Mouse (Mus musculus) embryo, embryonic 9.5 days (tissue): ENCODE measurements around the gene Fbln2.

Experiments
- DNase-seq: peaks from one replicate; pipeline ENCODE4 v3.0.0-alpha.2; 2017; ENCODE audit errors: extremely low spot score

Fbln2 gene

DNA sequence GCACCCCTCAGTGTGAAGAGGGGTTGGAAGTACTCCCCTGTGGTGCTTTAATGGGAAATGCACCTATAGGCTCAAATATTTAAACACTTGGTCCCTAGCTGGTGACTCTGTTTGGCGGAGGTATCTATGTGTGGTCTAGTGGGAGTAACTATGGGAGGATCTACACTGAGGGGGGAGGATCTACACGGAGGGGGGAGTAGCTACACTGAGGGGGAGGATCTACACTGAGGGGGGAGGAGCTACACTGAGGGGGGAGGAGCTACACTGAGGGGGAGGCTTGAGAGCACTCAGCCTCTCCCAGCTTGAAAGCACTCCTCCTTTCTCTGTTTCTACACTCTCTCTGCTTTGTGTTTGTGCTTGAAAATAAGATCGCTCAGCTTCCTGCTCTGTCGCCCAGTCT lies 67.2 kb downstream of the Fbln2 start:
- no peak for DNase-seq

DNA sequence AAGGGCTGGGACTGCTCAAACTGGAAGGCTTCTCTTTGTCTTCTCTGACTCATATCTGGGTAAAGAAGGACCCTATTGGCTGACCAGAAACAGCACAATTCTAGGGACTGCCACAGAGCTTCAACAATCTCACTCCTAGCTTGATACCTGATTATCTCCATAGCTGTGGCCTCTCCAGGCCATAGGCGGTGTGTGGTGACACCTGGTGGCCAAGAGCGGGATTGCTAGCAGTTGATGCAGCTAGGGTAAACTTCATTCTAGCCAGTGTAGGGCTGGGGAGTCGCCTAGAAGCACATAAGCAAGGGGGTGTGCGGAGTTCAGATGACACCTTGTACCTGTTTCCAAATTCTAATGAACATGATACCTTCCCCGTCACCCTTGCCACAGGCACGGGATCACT lies 69.0 kb downstream of the Fbln2 start:
- peak; percentile 84 for DNase-seq

DNA sequence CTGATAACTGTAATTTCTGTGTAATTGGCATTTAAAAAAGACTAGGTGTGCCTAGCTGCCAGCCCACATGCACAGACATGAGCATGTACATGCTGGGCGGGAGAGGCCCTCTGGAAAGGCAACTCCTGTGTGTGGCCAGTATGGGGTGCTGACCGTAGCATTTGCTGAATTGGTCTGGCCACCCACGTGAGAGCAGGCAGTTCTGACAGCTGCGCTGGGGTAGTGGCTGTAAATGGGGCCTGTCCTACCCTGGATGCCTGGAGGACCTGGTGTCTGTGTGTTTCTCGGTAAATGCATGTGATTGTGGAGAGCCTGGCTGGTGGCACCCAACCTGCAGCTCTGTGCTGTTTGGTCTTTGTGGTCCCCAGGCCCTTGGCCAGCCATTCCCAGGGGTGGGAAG lies 69.5 kb downstream of the Fbln2 start:
- DNase-seq, result no peak

DNA sequence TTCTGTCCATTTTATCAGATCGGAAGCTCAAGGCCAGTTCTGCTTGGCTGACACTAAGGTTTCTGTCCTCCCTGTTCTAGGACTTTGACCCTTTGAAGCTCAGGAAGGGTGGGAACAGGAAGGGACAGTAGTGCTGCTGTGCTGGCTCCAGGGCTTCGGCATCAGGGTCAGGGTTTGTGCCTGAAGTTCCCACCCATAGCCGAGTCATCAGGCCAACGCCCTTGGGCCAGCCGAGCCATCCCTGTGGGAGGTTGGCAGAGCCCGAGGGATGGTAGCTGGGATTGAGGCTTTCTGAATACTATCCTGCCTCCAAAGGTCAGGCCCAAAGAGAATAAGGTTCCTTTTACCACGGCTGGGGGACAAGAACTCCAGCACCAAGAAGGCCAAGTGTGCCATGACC lies 70.8 kb downstream of the Fbln2 start:
- DNase-seq, result no peak

DNA sequence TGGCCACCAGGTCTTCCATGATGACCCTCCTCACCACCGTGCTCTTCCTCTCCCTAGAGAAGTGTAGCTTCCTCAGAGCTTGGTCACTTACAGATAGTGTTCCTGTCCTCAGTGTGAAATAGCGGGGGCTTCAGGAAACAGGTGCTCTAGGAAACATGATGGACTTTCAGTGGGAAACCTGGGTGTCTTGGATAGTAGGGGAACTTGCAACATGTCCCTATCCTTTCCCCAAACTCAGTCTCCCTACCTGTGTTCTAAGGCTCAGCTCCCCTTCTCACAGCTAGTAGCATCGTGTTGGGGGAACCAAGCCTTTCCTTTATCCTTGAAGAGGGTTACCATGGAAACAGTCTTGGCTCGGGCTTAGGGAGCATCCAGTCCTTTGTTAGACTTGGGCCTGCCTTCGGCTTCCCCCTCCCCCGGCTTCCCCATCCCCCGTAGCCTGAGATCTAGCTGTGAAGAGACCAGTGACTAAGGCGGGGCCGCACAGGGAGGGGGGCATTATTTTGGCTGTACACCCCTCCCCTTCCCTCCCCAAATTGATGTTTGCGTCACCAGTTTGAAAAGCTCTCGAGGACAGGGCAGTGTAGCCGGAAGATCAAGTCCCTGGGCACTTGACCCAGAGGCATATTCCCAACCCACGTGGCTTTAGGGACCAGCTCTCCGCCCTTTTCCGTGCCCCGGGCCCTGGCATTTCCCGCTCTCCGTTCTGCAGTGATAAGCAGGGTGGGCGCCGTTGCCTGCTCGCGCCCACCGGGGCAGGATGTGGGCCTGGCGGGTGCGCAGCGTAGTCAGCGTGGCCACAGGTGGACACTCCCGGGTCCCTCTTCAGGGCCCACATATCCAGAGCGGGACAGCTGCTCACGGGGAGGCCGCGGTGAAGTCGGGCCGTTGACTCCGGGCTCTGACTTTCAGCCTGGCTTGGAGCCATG lies 72.5 kb downstream of the Fbln2 start:
- DNase-seq, result peak; percentile 65

DNA sequence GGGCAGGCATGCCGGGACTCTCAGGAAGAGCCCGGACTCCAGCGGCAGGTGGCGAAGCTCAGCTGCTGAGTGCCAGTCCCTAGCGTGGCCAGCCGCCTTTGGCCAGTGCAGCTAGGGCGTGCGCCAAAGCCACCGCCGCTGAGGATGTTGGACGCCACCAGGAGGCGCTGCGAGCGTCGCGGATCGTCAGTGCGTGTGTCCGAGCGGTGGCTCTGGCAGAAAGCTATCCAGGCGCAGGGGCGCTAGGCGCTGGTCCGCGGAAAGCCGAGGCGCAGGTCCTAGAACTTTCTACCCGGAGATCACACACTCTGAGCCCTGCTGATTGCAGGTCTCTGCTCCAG lies 73.2 kb downstream of the Fbln2 start:
- DNase-seq, result peak; percentile 85

DNA sequence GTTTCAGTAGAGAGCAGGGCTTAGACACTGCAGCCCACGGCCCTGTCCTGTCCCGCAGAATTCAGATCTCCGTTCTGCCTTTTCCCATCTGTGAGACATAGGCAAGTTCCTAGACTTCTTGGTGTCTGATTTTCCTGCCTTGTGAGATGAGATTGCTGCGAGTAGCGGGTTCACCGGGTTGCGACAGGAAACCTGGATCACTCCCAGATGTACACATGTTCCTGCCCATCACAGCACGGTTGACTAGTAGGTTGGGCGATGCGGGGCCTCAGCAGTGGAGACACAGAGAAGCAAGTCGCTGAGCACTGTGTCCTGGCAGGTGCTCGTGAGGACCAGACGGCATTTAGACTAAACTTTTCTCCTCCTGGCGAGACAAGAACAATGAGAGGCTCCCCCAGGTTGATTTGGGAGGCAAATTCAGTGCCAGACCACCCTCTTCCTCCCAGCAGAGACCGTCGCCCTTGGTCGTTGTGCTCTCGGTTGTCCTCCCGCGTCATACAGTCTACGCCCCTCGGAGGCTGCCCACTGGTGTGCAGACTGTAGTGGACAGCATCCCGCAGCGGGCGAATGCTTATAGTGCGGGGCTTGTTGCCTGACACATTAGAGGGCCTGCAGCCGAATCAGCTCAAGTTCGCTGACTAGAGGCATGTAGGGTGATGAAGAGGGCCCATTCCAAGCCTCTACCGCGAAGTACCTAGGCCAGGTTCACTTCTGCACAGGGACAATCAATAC lies 73.7 kb downstream of the Fbln2 start:
- no peak for DNase-seq

DNA sequence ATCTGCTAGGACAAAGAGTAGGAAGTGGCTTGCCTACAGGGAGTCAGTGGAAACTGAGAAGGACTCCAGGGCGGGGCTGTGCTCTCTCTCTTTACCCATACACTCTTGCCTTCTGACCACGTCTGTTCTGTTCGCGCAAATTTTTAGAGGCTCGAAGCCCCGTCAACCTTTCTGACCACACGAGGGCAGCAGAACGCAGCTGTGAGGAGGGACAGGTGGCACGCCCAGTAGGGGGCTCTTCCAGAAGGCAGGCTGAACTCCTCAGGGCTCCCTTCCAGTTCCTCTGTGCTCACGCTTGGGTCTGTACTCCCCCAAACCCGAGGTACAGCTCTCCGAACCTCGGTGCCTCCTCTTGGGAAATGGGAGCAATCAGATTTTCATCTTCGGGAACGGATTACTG lies 74.4 kb downstream of the Fbln2 start:
- DNase-seq, result peak; percentile 88

DNA sequence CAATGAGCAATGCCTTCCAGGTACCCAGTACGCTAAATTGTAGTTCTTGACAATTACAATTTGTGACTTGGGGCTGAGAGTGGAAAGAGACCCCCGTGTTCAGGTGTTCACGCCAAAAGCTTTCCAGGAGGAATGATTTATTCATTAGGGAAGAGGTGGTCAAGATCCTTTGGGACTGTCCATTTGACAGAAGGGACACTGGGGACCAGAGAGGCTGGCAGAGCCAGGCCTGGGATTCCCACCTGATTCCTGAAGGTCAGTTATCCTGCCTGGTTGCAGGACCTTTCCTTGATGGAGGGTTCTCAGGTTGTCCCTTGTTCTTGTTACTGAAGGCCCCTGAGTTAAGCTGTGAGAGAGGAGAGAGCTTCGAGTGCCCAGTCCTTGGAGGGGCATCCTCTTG lies 74.9 kb downstream of the Fbln2 start:
- DNase-seq, result no peak

DNA sequence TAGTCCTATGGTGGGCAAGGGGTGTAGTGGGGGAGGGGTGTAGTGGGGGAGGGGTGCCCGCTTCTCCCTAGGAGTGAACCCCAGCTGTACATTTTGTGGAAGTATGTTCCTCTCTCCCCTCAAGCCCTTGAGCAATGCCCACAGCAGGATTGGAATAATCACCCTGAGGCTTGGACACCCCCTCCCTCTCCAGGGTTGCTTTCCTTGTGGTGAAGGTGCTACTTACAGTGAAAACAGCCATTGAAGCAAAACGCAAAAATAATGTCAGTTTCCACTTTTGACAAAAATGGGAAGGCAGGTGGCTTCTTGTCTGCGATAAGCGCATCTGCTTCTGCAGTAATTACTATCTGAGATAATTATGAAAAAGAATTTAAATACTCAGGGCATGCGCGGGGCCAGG lies 75.4 kb downstream of the Fbln2 start:
- DNase-seq, result no peak

DNA sequence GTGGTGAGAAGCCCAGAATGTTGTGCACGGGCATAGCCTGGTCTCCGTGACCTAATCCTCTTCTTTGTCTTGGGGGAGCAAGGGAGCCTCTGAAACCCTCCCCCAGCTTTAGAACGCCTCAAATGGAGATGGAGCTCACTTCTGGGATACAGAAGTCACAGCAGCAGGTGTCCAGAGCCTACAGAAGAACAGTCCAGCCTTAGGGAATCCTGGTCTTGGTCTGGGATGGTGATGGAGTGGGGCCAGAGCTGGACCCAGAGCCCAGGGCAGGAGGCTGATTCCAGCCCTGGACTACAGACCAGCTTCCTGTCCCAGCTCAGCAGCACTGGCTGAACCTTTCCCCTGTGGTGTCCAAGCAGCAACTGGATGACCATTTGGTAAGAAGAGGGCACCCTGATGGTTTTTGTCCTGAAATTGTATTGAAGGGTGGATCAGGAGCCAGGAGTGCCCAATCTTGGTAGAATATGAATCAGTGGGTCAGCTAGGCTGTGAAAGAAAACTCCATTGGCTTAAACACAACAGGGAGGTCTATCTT lies 76.1 kb downstream of the Fbln2 start:
- no peak for DNase-seq

DNA sequence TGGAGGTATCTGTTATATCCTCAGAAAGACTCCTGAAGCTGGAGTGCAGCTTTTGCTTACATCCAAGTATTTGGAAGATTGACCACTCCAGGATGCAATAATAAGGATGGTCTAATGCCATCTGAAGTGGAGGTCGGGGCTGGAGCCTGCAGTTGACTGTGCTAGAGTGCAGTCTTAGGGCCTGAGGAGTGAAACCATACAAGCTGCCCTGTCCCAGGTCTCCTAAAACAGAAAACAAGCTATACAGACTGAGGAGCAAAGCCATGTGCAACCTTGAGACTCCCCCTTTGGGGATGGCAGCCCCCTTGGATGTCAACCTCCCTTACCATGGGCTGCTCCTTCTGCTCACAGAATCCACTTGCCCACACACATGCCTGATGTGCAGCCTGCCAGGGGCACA lies 76.7 kb downstream of the Fbln2 start:
- DNase-seq, result no peak

DNA sequence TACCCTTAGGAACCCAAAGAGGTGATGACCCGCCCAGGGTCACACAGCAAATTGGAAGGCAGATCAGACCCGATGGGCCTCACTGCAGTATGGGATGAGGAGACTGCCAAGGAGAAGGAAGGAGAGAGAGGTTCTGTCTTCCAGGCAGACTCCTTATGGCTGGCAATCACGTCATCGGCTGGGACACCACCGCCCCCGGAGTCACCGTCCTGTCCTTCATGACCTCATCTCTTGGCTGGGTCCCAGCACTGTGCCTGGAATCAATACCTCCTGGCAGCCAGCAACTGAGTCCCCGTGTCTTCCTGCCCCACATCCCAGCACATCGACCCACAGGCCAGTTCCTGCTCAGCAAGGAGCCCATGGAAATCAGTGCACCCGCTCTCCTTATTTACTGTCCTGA lies 78.7 kb downstream of the Fbln2 start:
- DNase-seq, result no peak

DNA sequence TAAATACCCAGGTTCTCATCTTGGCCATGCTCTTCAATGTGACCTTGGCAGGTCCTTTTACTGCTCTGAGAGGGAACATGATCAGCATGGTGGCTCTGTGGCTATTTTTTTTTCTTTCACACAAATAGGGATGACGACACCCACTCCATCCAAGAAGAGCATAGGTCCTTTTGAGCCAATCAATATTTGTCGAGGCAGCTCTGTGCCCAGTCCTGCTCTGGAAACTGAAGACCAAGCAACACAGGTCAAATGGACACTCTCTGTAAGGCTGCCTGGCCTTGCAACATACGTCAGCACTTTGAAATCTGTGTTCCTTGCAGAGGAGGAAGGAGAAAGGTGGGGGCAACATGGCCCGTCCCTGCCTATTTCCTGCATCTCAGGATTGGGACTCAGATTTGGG lies 83.2 kb downstream of the Fbln2 start:
- DNase-seq, result no peak

DNA sequence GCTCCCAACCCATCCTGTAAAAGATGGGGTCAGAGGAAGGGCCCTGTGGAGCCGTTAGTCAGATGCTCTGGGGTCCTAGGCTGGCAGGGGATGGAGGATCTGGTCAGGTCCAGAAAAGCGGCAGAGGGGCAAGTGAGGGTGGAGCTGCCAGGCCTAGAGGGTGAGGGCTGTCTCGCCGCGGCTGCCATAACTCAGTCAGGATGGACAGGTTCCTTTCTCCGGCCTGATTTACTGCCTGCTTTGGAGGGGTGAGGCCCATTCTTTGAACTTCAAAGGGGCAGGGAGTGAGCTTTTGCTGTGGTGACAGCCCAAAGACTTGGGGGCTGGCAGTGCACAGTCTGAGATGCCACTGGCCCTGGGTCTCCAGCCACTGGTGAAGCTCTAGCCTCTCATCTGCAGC lies 86.6 kb downstream of the Fbln2 start:
- peak; percentile 44 for DNase-seq

DNA sequence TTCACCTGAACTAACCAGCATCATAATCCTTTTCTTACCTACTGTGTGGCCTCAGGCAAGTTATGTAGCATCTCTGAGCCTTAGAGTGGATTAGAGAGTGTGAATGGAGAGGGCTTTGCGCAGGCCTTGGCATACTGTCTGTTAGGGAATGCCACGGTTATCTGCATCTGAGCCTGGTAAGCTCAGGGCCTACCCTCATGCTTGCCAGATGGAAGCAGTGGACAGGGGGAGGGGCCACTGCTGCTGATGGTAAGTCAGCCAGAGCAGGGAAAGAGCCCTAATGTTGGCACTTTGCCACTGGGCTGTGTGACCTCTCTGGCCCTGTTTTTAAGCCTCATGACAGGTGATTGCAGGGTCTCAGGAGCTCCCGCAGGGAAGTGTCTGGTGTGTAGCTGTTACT lies 87.8 kb downstream of the Fbln2 start:
- DNase-seq, result no peak

DNA sequence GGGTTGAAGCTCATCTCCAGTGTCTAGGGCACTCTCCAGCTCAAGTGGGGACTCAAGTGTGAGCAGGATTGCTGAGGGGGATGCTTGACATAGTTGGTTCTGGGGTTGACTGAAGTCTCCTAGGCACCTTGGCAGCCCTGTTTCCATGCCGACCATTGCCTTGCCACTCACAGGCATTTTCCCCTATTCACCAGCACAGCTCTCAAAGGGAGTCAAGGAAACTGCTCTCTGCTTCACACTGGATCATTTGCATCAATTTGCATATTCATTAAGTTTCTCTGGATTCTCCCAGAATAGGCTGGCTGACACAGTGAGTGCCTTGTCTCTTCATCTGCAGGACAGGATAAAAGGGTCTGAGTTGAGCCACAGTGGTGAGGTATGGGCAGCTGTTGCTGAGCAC lies 89.6 kb downstream of the Fbln2 start:
- DNase-seq, result peak; percentile 28

DNA sequence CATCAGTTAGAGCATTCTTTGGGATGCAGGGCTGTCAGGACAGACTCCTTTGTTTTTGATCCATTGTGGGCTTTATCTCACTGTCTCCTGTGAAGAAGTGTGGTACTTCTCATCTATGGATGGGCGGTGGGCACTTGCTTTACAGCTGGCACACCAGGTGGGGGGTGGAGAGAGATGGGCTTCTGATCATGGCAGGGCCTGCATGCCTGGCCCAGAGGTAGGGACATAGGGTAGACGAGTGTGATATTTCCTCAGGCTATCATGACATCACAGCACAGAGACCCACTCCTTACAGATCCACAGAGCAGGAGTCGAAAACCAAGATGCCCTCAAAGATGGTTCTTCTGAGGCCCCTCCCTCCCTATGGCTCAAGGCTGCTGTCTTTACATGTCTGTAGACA lies 90.1 kb downstream of the Fbln2 start:
- DNase-seq, result no peak

DNA sequence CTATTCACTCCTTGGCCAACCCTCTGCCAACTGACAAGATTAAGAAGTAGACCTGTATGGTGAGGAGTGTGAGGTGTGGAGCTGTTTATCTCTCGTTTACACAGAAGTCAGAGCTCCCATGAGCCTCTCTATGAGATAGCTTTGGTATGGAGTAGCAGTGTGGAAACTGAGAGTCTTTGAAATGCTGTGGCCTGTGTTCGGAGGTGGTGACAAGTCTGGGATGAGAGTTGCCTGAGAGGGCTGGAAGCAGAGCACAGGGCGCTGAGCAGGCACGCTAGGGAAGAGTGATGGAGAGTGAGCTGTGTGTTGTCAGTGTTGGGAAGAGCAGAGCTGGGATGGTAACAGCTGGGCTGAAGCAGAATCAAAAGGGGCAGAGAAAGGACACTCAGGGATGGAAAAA lies 91.9 kb downstream of the Fbln2 start:
- DNase-seq, result no peak

DNA sequence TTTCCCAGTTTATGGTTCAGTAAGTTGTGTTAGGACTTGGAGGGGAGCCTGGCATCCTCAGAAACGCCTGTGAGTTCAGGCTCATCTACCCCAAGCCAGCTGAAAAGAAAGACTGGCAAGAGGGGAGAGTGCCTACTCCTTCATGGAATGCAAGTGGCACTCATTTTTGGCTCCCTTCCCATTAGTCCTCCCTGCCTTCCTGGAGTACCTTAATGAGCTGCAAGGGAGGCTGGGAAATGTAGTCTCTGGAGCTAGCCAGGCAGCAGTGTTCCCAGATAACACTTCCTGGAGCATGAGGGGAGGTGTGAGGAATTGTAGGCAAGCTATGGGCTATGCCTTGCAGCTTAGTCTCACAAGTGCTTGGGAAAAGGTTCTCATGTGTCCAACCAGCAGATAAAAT lies 95.7 kb downstream of the Fbln2 start:
- DNase-seq, result no peak

DNA sequence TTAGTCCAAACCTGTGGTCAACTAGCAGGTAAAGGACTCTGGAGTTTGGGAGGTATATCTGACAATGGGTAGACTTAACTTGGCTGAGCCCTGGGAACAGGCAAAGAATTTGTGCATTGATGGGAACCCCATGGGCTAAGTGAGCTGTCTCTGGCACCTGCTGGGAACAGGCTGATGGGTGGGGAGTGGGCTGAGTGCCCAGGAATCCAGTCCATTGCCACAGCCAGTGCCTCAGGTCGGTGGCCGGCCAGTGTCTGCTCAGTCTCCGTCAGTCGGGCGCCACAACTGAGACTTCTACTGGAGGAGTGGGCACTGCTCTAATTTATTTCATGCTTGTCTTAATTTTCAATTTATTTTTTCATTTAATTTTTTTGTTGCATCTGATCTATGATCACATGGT lies 98.9 kb downstream of the Fbln2 start:
- no peak for DNase-seq

DNA sequence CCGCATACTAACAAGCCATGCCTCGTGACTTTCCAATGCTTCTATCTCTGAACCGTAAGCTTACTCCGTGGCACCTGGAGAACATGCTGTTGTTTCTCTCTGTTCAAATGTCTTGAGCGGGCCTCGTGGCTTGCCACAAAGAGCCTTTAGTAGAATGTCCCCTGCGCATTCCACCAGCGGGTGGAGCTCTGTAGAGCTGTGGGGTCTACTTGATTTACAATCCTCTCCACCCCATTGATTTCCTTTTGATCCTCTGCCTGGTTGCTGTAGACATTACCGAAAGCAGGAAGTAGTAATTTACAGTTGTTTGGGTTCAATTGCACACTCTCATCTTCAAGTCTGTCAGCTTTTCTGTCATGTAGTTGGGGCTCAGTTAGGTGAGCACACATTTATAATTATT lies 100.2 kb downstream of the Fbln2 start:
- no peak for DNase-seq
